Mouse (Mus musculus): ENCODE measurements at regions not wholly inside any gene's neighbourhood (a gene's known extent, or its start where the extent isn't known, plus 50 kb on each side); places are given as distances from the start of the nearest gene placed in this dataset.

GRCm38 (mm10) chr8:87197000-87197399 is 275.4 kb downstream of the Cbln1 start:
- Histone ChIP-seq H3K9me3 (no peaks in the 10 kb centered on the region), H3K4me1 (replicated peaks) (peaks cover 26% of the 10 kb centered on the region), H3K27ac (no peak overlapping the region), H3K4me3 (replicated peaks) (no peak overlapping the region), H3K9ac (replicated peaks) (no peak overlapping the region), H3K36me3 (no peaks in the 10 kb centered on the region), H3K27me3 (peaks cover 8% of the 10 kb centered on the region; the same call in 1 of the 2 replicates), H3K4me2 (replicated peaks) (no peak overlapping the region)
- ATAC-seq: no peak
- 90% methylated on average over 5 of the region's 5 CpGs for WGBS

GRCm38 (mm10) chr8:87196050-87196449 is 276.4 kb downstream of the Cbln1 start:
- WGBS: 83% methylated on average over 5 of the region's 5 CpGs
- Histone ChIP-seq H3K36me3 (no peaks in the 10 kb centered on the region), H3K4me3 (replicated peaks) (no peak overlapping the region), H3K9me3 (no peaks in the 10 kb centered on the region), H3K4me1 (replicated peaks) (peaks cover 26% of the 10 kb centered on the region), H3K4me2 (replicated peaks) (no peak overlapping the region), H3K27ac (no peak overlapping the region), H3K9ac (replicated peaks) (no peak overlapping the region), H3K27me3 (peaks cover 8% of the 10 kb centered on the region; the same call in 1 of the 2 replicates)
- ATAC-seq: no peak

GRCm38 (mm10) chr8:87189791-87190385 is 282.5 kb downstream of the Cbln1 start:
- Histone ChIP-seq H3K36me3 (no peaks in the 10 kb centered on the region), H3K27me3 (no peaks in the 10 kb centered on the region), H3K9me3 (no peaks in the 10 kb centered on the region), H3K4me2 (replicated peaks) (no peak overlapping the region), H3K4me3 (replicated peaks) (no peak overlapping the region), H3K27ac (no peak overlapping the region), H3K4me1 (replicated peaks) (no peaks in the 10 kb centered on the region), H3K9ac (replicated peaks) (no peak overlapping the region)
- WGBS: 80% methylated on average over 13 of the region's 13 CpGs
- no peak for ATAC-seq

GRCm38 (mm10) chr8:87182888-87183287 is 289.5 kb downstream of the Cbln1 start:
- no peak overlapping the region for H3K9ac ChIP-seq (replicated peaks)
- no peak overlapping the region for H3K27ac ChIP-seq
- no peak overlapping the region for H3K4me2 ChIP-seq (replicated peaks)
- 85% methylated on average over 4 of the region's 4 CpGs for WGBS
- no peaks in the 10 kb centered on the region for H3K27me3 ChIP-seq
- H3K36me3 ChIP-seq: no peaks in the 10 kb centered on the region
- no peaks in the 10 kb centered on the region for H3K4me1 ChIP-seq (replicated peaks)
- ATAC-seq: no peak
- H3K9me3 ChIP-seq: no peaks in the 10 kb centered on the region
- H3K4me3 ChIP-seq (replicated peaks): no peak overlapping the region

GRCm38 (mm10) chr8:87178561-87178960 is 293.5 kb upstream of the N4bp1 start:
- H3K4me3 ChIP-seq (replicated peaks): no peak overlapping the region
- no peak for ATAC-seq
- WGBS: 87% methylated on average over 4 of the region's 4 CpGs
- no peaks in the 10 kb centered on the region for H3K36me3 ChIP-seq
- no peaks in the 10 kb centered on the region for H3K27me3 ChIP-seq
- H3K4me1 ChIP-seq (replicated peaks): no peaks in the 10 kb centered on the region
- no peak overlapping the region for H3K27ac ChIP-seq
- no peak overlapping the region for H3K9ac ChIP-seq (replicated peaks)
- H3K9me3 ChIP-seq: no peaks in the 10 kb centered on the region
- no peak overlapping the region for H3K4me2 ChIP-seq (replicated peaks)

GRCm38 (mm10) chr8:87177620-87178019 is 292.6 kb upstream of the N4bp1 start:
- Histone ChIP-seq H3K27me3 (no peaks in the 10 kb centered on the region), H3K9ac (replicated peaks) (no peak overlapping the region), H3K4me1 (replicated peaks) (no peaks in the 10 kb centered on the region), H3K27ac (no peak overlapping the region), H3K4me3 (replicated peaks) (no peak overlapping the region), H3K36me3 (no peaks in the 10 kb centered on the region), H3K9me3 (no peaks in the 10 kb centered on the region), H3K4me2 (replicated peaks) (no peak overlapping the region)
- 84% methylated on average over 6 of the region's 6 CpGs for WGBS
- ATAC-seq: no peak

- ATAC-seq: no peak
- H3K27me3 ChIP-seq: no peaks in the 10 kb centered on the region
Observed at GRCm38 (mm10) chr8:87175097-87175496, 290.0 kb upstream of the N4bp1 start.

GRCm38 (mm10) chr8:87173720-87174119 is 288.7 kb upstream of the N4bp1 start:
- H3K27me3 ChIP-seq: no peaks in the 10 kb centered on the region
- no peak overlapping the region for H3K27ac ChIP-seq
- no peaks in the 10 kb centered on the region for H3K4me1 ChIP-seq (replicated peaks)
- ATAC-seq: no peak
- no peak overlapping the region for H3K4me2 ChIP-seq (replicated peaks)
- H3K36me3 ChIP-seq: no peaks in the 10 kb centered on the region
- H3K9me3 ChIP-seq: no peaks in the 10 kb centered on the region
- H3K4me3 ChIP-seq (replicated peaks): no peak overlapping the region
- no peak overlapping the region for H3K9ac ChIP-seq (replicated peaks)

More at GRCm38 (mm10) chr8:87175097-87175496, 290.0 kb upstream of the N4bp1 start:
- no peaks in the 10 kb centered on the region for H3K4me1 ChIP-seq (replicated peaks)
- H3K36me3 ChIP-seq: no peaks in the 10 kb centered on the region
- H3K4me2 ChIP-seq (replicated peaks): no peak overlapping the region
- no peak overlapping the region for H3K4me3 ChIP-seq (replicated peaks)
- no peaks in the 10 kb centered on the region for H3K9me3 ChIP-seq
- H3K9ac ChIP-seq (replicated peaks): no peak overlapping the region
- no peak overlapping the region for H3K27ac ChIP-seq

GRCm38 (mm10) chr8:87166771-87167170 is 281.7 kb upstream of the N4bp1 start:
- no peak overlapping the region for H3K4me3 ChIP-seq (replicated peaks)
- H3K4me2 ChIP-seq (replicated peaks): no peak overlapping the region
- 86% methylated on average over 1 of the region's 1 CpGs for WGBS
- no peaks in the 10 kb centered on the region for H3K9me3 ChIP-seq
- H3K27ac ChIP-seq: no peak overlapping the region
- H3K27me3 ChIP-seq: no peaks in the 10 kb centered on the region
- no peaks in the 10 kb centered on the region for H3K4me1 ChIP-seq (replicated peaks)
- H3K9ac ChIP-seq (replicated peaks): no peak overlapping the region
- ATAC-seq: no peak
- no peaks in the 10 kb centered on the region for H3K36me3 ChIP-seq

- no peaks in the 10 kb centered on the region; the same call in 1 of the 2 replicates for H3K9me3 ChIP-seq
- no peak overlapping the region for H3K4me3 ChIP-seq (replicated peaks)
- ATAC-seq: 0 out of 2 replicates have a peak, but pooled peaks have one; percentile 48
- 68% methylated on average over 2 of the region's 2 CpGs for WGBS
- no peak overlapping the region for H3K9ac ChIP-seq (replicated peaks)
- no peaks in the 10 kb centered on the region for H3K27me3 ChIP-seq
- H3K4me2 ChIP-seq (replicated peaks): no peak overlapping the region
- H3K36me3 ChIP-seq: no peaks in the 10 kb centered on the region
- H3K4me1 ChIP-seq (replicated peaks): peaks cover 26% of the 10 kb centered on the region
- peak overlapping the region; percentile 56; the same call in 1 of the 2 replicates for H3K27ac ChIP-seq
Observed at GRCm38 (mm10) chr8:87160416-87160815, 275.4 kb upstream of the N4bp1 start.

GRCm38 (mm10) chr8:87158322-87158721 is 273.3 kb upstream of the N4bp1 start:
- Histone ChIP-seq H3K9me3 (no peaks in the 10 kb centered on the region; the same call in 1 of the 2 replicates), H3K4me1 (replicated peaks) (peaks cover 27% of the 10 kb centered on the region), H3K27ac (no peak overlapping the region), H3K4me3 (replicated peaks) (no peak overlapping the region), H3K9ac (replicated peaks) (no peak overlapping the region), H3K36me3 (no peaks in the 10 kb centered on the region), H3K27me3 (0 out of 2 replicates have a peak, but pooled peaks cover 5% of the 10 kb centered on the region), H3K4me2 (replicated peaks) (no peak overlapping the region)
- no peak for ATAC-seq
- 31% methylated on average over 8 of the region's 8 CpGs for WGBS

GRCm38 (mm10) chr8:87155819-87156425 is 270.9 kb upstream of the N4bp1 start:
- ATAC-seq: no peak

More at GRCm38 (mm10) chr8:87155819-87156425, 270.9 kb upstream of the N4bp1 start:
- 69% methylated on average over 10 of the region's 10 CpGs for WGBS
- 0 out of 2 replicates have a peak, but pooled peaks cover 5% of the 10 kb centered on the region for H3K27me3 ChIP-seq
- H3K9ac ChIP-seq (replicated peaks): no peak overlapping the region
- no peak overlapping the region for H3K4me3 ChIP-seq (replicated peaks)
- peaks cover 45% of the 10 kb centered on the region for H3K4me1 ChIP-seq (replicated peaks)
- H3K27ac ChIP-seq: no peak overlapping the region
- no peaks in the 10 kb centered on the region for H3K9me3 ChIP-seq
- no peaks in the 10 kb centered on the region for H3K36me3 ChIP-seq
- no peak overlapping the region for H3K4me2 ChIP-seq (replicated peaks)
